Comparison of ENCODE assay signal across 11 mouse cellular contexts in the genomic region with DNA sequence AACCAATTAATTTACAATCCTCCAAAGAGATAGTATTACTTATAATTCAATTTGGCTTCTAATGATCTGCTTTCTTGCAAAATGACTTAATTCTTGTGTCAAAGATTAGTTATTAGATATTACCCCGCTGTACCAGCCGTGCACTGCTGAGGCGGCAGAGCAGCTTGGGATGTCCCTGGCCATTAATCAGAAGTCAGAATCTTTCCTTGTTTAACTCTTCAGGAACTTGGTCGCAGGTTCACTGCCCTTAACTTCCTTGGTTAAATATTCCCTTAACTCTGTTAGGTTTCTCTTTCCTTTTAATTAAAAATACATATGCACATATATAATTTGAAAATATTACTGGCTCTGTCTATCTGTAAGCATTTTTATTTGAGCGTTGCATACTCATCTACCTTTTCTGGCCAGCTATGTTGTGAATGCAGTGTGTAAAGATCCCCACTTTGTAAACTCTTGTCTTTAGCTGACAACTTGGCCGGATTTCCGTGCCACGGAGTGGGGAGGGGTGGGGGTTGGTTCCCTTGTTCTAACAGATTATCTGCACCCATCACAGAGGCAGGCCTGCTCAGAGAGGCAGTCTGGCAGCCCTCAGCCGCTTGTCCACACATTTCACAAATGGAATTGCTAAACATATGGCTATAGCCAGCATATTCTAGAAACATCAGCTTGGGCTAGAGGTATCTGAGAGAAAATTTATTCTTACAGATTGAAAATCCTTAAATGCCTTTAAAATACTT. TPM values are rescaled to one million over a fixed set of nuclear protein-coding genes. Genes with fewer than 3 reads are reported as not detected.
DNase-seq lines count a peak whose midpoint lies in the region; ATAC-seq and TF ChIP-seq lines count a peak whose summit lies in the region.
"Had no signal": no experiment of that assay in that cellular context is flagged by ENCODE, and none has a peak within 500 bp of the region (broad histone marks: within the 10 kb centered on the region; RNA-seq: fewer than 3 reads in every experiment).

No protein-coding gene starts in this region.

- ATAC-seq in hindbrain, embryonic 12.5 days (ENCODE audit: low FRiP score), result 0 out of 2 replicates have a peak, but pooled peaks have one; percentile 15
- peak; percentile 80 for ATAC-seq in forebrain, embryonic 14.5 days
- no peak for ATAC-seq in midbrain, embryonic 14.5 days (ENCODE audit: low FRiP score, low TSS enrichment)
- ATAC-seq in kidney, embryonic 15.5 days (replicated peaks; ENCODE audit: low FRiP score), result no peak

- 49% methylated on average over 9 of the region's 9 CpGs for WGBS in hindbrain, embryonic 12.5 days
- WGBS in hindbrain, embryonic 10.5 days, result 73% methylated on average over 9 of the region's 9 CpGs
- WGBS in forebrain, embryonic 14.5 days, result 34% methylated on average over 9 of the region's 9 CpGs
- 33% methylated on average over 9 of the region's 9 CpGs for WGBS in midbrain, embryonic 14.5 days
- 43% methylated on average over 9 of the region's 9 CpGs for WGBS in kidney, embryonic 15.5 days

- no peak overlapping the region for H3K27ac ChIP-seq in hindbrain, embryonic 12.5 days
- H3K27ac ChIP-seq in hindbrain, embryonic 10.5 days, result no peak overlapping the region
- H3K27ac ChIP-seq in forebrain, embryonic 14.5 days (ENCODE audit: low read depth, low read length), result peak overlapping the region; percentile 91
- peak overlapping the region; percentile 19 for H3K27ac ChIP-seq in layer of hippocampus, adult 2 months
- H3K27ac ChIP-seq in midbrain, embryonic 14.5 days (replicated peaks; ENCODE audit: low read depth, low read length), result 0 out of 2 replicates have a peak overlapping the region, but pooled peaks have one; percentile 26
- H3K27ac ChIP-seq in kidney, embryonic 15.5 days, result no peak overlapping the region

- no peak overlapping the region for H3K4me2 ChIP-seq in hindbrain, embryonic 12.5 days (replicated peaks)
- H3K4me2 ChIP-seq in forebrain, embryonic 14.5 days (ENCODE audit: low read length), result peak overlapping the region; percentile 34
- peak overlapping the region; percentile 13; the same call in 1 of the 2 replicates for H3K4me2 ChIP-seq in midbrain, embryonic 14.5 days (ENCODE audit: low read length)
- H3K4me2 ChIP-seq in kidney, embryonic 15.5 days, result no peak overlapping the region

- no peaks in the 10 kb centered on the region for H3K36me3 ChIP-seq in hindbrain, embryonic 12.5 days
- no peaks in the 10 kb centered on the region for H3K36me3 ChIP-seq in hindbrain, embryonic 10.5 days
- no peaks in the 10 kb centered on the region for H3K36me3 ChIP-seq in forebrain, embryonic 14.5 days (ENCODE audit: control insufficient read depth, insufficient read depth, low read length)
- no peaks in the 10 kb centered on the region for H3K36me3 ChIP-seq in midbrain, embryonic 14.5 days (ENCODE audit: control insufficient read depth, insufficient read depth, low read length)
- no peaks in the 10 kb centered on the region for H3K36me3 ChIP-seq in kidney, embryonic 15.5 days

- peaks cover 9% of the 10 kb centered on the region; the same call in 1 of the 2 replicates for H3K4me1 ChIP-seq in hindbrain, embryonic 12.5 days
- H3K4me1 ChIP-seq in hindbrain, embryonic 10.5 days (replicated peaks), result peaks cover 21% of the 10 kb centered on the region
- H3K4me1 ChIP-seq in forebrain, embryonic 14.5 days (ENCODE audit: control insufficient read depth, insufficient read depth, low read length), result peaks cover 47% of the 10 kb centered on the region
- peaks cover 28% of the 10 kb centered on the region for H3K4me1 ChIP-seq in midbrain, embryonic 14.5 days (ENCODE audit: control insufficient read depth, insufficient read depth, low read length)
- 0 out of 2 replicates have a peak, but pooled peaks cover 3% of the 10 kb centered on the region for H3K4me1 ChIP-seq in kidney, embryonic 15.5 days
- H3K4me1 ChIP-seq: megakaryocyte, embryonic 14.5 days had no signal

- H3K9ac ChIP-seq in hindbrain, embryonic 12.5 days, result no peak overlapping the region
- H3K9ac ChIP-seq in forebrain, embryonic 14.5 days (ENCODE audit: low read length), result peak overlapping the region; percentile 43; the same call in 1 of the 2 replicates
- H3K9ac ChIP-seq in midbrain, embryonic 14.5 days (replicated peaks; ENCODE audit: low read length), result no peak overlapping the region
- H3K9ac ChIP-seq in kidney, embryonic 15.5 days, result no peak overlapping the region

- no peaks in the 10 kb centered on the region for H3K27me3 ChIP-seq in hindbrain, embryonic 12.5 days
- no peaks in the 10 kb centered on the region for H3K27me3 ChIP-seq in hindbrain, embryonic 10.5 days (ENCODE audit: insufficient read depth, poor library complexity, severe bottlenecking)
- H3K27me3 ChIP-seq in forebrain, embryonic 14.5 days (replicated peaks; ENCODE audit: control insufficient read depth, insufficient read depth, low read length), result no peaks in the 10 kb centered on the region
- no peaks in the 10 kb centered on the region for H3K27me3 ChIP-seq in midbrain, embryonic 14.5 days (ENCODE audit: control insufficient read depth, insufficient read depth, low read length)
- no peaks in the 10 kb centered on the region for H3K27me3 ChIP-seq in kidney, embryonic 15.5 days

- H3K9me3 ChIP-seq in hindbrain, embryonic 12.5 days (replicated peaks), result no peaks in the 10 kb centered on the region
- no peaks in the 10 kb centered on the region for H3K9me3 ChIP-seq in hindbrain, embryonic 10.5 days
- no peaks in the 10 kb centered on the region for H3K9me3 ChIP-seq in forebrain, embryonic 14.5 days (replicated peaks; ENCODE audit: control insufficient read depth, low read length)
- no peaks in the 10 kb centered on the region for H3K9me3 ChIP-seq in midbrain, embryonic 14.5 days (ENCODE audit: control insufficient read depth, low read length)
- H3K9me3 ChIP-seq in kidney, embryonic 15.5 days (replicated peaks), result no peaks in the 10 kb centered on the region
- H3K9me3 ChIP-seq: megakaryocyte, embryonic 14.5 days had no signal

- no peak for DNase-seq in hindbrain, embryonic 10.5 days (ENCODE audit: low spot score)
- peak; percentile 81 for DNase-seq in forebrain, embryonic 14.5 days (ENCODE audit: low spot score)
- DNase-seq in layer of hippocampus, adult 2 months (ENCODE audit: low spot score in 2 of 2), result peak in 1 of 2 experiments; percentile 16
- peak; percentile 24 for DNase-seq in midbrain, embryonic 14.5 days
- DNase-seq in adrenal gland, adult 2 months, result no peak
- DNase-seq in kidney, adult 11 months, result no peak
- DNase-seq: thymus, postnatal 14 days had no signal

- H3K4me3 ChIP-seq in hindbrain, embryonic 12.5 days, result no peak overlapping the region
- H3K4me3 ChIP-seq in hindbrain, embryonic 10.5 days, result no peak overlapping the region
- H3K4me3 ChIP-seq in forebrain, embryonic 14.5 days (ENCODE audit: low read depth, low read length), result no peak overlapping the region
- H3K4me3 ChIP-seq in layer of hippocampus, adult 2 months, result no peak overlapping the region
- no peak overlapping the region for H3K4me3 ChIP-seq in midbrain, embryonic 14.5 days (replicated peaks; ENCODE audit: low read depth, low read length)
- no peak overlapping the region for H3K4me3 ChIP-seq in kidney, embryonic 15.5 days (replicated peaks)
- H3K4me3 ChIP-seq: megakaryocyte, embryonic 14.5 days had no signal

- TF ChIP-seq CTCF in layer of hippocampus, adult 2 months (conservative IDR thresholded peaks at IDR 0.05), result no peak

RNA-seq across cellular contexts. Expression of a gene that starts 34.1 kb away (rescaled TPM):
- 18.0 and 22.7 TPM in 2 replicates for polyA plus RNA-seq in hindbrain, embryonic 12.5 days (2016; fragmentation: Nextera tagmentation; extraction: Ambion mirVana)
- polyA plus RNA-seq in hindbrain, embryonic 10.5 days (2016; fragmentation: Nextera tagmentation; extraction: Ambion mirVana), result 0.07 TPM in 1 of 2 replicates, not detected in the other
- 448 and 466 TPM in 2 replicates for polyA plus RNA-seq in forebrain, embryonic 14.5 days (2014; fragmentation: Nextera tagmentation; extraction: Ambion mirVana)
- 100 to 1,000 TPM; 170 to 200 TPM for total RNA-seq in layer of hippocampus, adult 2 months (2021)
- 18.7 and 21.9 TPM in 2 replicates for polyA plus RNA-seq in midbrain, embryonic 14.5 days (2014; fragmentation: Nextera tagmentation; extraction: Ambion mirVana)
- total RNA-seq in adrenal gland, adult 2 months (2021), result not detected
- not detected in 2 replicates for polyA plus RNA-seq in adrenal gland, adult 2 months (2012; rRNA removed)
- not detected in 2 replicates for polyA plus RNA-seq in kidney, embryonic 15.5 days (2015; fragmentation: Nextera tagmentation; extraction: Ambion mirVana)
- total RNA-seq: liver, adult 2 months had no signal
- polyA plus RNA-seq: liver, adult 2 months had no signal

Comparison
In these comparisons a context has a peak if more than half of its experiments do, and no peak if none do; other contexts are left out.
1. ATAC-seq: peak in hindbrain, embryonic 12.5 days (single experiment) and forebrain, embryonic 14.5 days (single experiment); none in midbrain, embryonic 14.5 days (single experiment) and kidney, embryonic 15.5 days (single experiment).
2. H3K27ac ChIP-seq: peak in forebrain, embryonic 14.5 days (single experiment), layer of hippocampus, adult 2 months (single experiment) and midbrain, embryonic 14.5 days (single experiment); none in hindbrain, embryonic 12.5 days (single experiment), hindbrain, embryonic 10.5 days (single experiment) and kidney, embryonic 15.5 days (single experiment).
3. H3K4me2 ChIP-seq: peak in forebrain, embryonic 14.5 days (single experiment) and midbrain, embryonic 14.5 days (single experiment); none in hindbrain, embryonic 12.5 days (single experiment) and kidney, embryonic 15.5 days (single experiment).
4. DNase-seq: peak in forebrain, embryonic 14.5 days (single experiment) and midbrain, embryonic 14.5 days (single experiment); none in hindbrain, embryonic 10.5 days (single experiment), adrenal gland, adult 2 months (single experiment) and kidney, adult 11 months (single experiment).
5. RNA of a gene that starts 34.1 kb away (polyA plus RNA-seq): 448 to 466 TPM in forebrain, embryonic 14.5 days; 18.7 to 21.9 TPM in midbrain, embryonic 14.5 days, 18.0 to 22.7 TPM in hindbrain, embryonic 12.5 days, 0.07 TPM in hindbrain, embryonic 10.5 days, not detected in adrenal gland, adult 2 months and not detected in kidney, embryonic 15.5 days; every median in the first group is over 10 times any median in the second.